Mouse (Mus musculus) forebrain, embryonic 13.5 days (tissue): ENCODE results near the gene Col18a1. TPM values are rescaled to one million over a fixed set of nuclear protein-coding genes. Genes with fewer than 3 reads are reported as not detected.

Experiments
- ATAC-seq: fragments of 200-750 bp; cut with Nextera tagmentation; 2 replicates; pipeline ENCODE4 v1.8.0; 2017
- H3K27ac ChIP-seq: fragments of 300-500 bp; sonication (generic); 2 replicates; pipeline ENCODE4 v1.5.1; 2015; ENCODE audit warnings: inconsistent platforms, mild to moderate bottlenecking, moderate library complexity
- H3K27me3 ChIP-seq: fragments of 300-500 bp; sonication (generic); 2 replicates; pipeline ENCODE4 v1.6.1; 2015; ENCODE audit warnings: mild to moderate bottlenecking, inconsistent platforms
- H3K36me3 ChIP-seq: fragments of 300-500 bp; sonication (generic); 2 replicates; pipeline ENCODE4 v1.6.1; 2015; ENCODE audit warnings: mild to moderate bottlenecking, inconsistent platforms; ENCODE audit not compliant: poor library complexity, severe bottlenecking
- H3K4me1 ChIP-seq: fragments of 300-500 bp; sonication (generic); 2 replicates; pipeline ENCODE4 v1.6.1; 2015; ENCODE audit warnings: inconsistent platforms
- H3K4me2 ChIP-seq: fragments of 300-500 bp; sonication (generic); 2 replicates; pipeline ENCODE4 v1.6.1; 2015; ENCODE audit warnings: inconsistent platforms, mild to moderate bottlenecking, moderate library complexity
- H3K4me3 ChIP-seq: fragments of 300-500 bp; sonication (generic); 2 replicates; pipeline ENCODE4 v1.5.1; 2015; ENCODE audit warnings: mild to moderate bottlenecking, inconsistent platforms
- H3K9ac ChIP-seq: fragments of 300-500 bp; sonication (generic); 2 replicates; pipeline ENCODE4 v1.6.1; 2015; ENCODE audit warnings: mild to moderate bottlenecking, inconsistent platforms
- H3K9me3 ChIP-seq: fragments of 300-500 bp; sonication (generic); replicated peaks from 2 replicates; pipeline ENCODE4 v1.6.1; 2016; ENCODE audit warnings: inconsistent platforms
- WGBS: fragments of 180-500 bp; shearing (Covaris S2); methylation state at CpG from one replicate; pipeline ENCODE4 v1.1.7; 2015; 5-methylcytosine and 5-hydroxymethylcytosine counted together
- polyA plus RNA-seq: library from polyadenylated mRNA; unstranded; fragments of >200 nt; fragmentation: Nextera tagmentation; extraction: Ambion mirVana; gene quantifications from 2 replicates; pipeline ENCODE4 v1.2.1, GENCODE M21; 2015

Gene Col18a1
- polyA plus RNA-seq, 1 experiment from 2014 or later: 35.5 TPM

DNA sequence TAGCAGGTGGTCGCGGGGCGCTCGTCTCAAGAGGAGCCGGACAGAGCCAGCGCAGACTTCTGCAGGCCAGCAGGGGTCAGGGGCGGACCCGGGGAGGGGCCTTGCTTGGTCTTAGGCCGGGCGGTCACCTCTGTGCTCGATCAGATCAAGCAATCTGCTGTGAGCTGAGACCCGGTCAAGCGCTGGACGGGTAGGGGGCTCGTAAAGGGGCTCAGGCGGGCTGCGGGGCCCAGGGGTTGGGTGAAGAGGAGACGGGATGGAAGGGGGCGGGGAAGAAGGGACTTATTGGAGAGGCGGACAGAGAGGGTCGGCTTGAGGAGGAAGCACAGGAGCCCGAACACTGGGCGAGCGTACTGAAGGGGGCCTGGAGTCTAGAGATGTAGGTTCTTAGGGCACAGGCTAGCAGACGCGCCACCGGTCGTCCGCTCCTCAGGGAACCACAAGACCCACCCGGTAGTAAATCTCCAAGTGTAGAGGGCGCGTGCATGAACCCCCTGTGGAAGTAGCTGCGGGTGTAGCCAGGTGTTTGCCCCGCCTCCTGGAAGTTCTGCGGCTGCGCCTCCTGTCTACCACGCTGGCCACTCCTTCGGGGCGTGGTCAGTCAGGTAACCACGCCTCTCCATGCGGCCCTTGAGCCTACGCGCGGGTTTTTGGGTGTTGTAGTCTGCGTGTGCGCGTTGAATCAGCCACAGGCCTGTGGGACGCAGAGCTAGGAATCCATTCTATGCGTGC, 133.6 kb downstream of the Col18a1 start:
- peak overlapping the region; percentile 77 for H3K9ac ChIP-seq
- WGBS: under 1% methylated on average over 49 of the region's 49 CpGs
- peak; percentile 96 for ATAC-seq
- 0 out of 2 replicates have a peak, but pooled peaks cover 10% of the 10 kb centered on the region for H3K36me3 ChIP-seq
- no peaks in the 10 kb centered on the region for H3K27me3 ChIP-seq
- peak overlapping the region; percentile 92 for H3K4me2 ChIP-seq
- peaks cover 25% of the 10 kb centered on the region for H3K4me1 ChIP-seq
- H3K9me3 ChIP-seq: no peaks in the 10 kb centered on the region
- H3K27ac ChIP-seq: 0 out of 2 replicates have a peak overlapping the region, but pooled peaks have one; percentile 19
- peak overlapping the region; percentile 65 for H3K4me3 ChIP-seq

DNA sequence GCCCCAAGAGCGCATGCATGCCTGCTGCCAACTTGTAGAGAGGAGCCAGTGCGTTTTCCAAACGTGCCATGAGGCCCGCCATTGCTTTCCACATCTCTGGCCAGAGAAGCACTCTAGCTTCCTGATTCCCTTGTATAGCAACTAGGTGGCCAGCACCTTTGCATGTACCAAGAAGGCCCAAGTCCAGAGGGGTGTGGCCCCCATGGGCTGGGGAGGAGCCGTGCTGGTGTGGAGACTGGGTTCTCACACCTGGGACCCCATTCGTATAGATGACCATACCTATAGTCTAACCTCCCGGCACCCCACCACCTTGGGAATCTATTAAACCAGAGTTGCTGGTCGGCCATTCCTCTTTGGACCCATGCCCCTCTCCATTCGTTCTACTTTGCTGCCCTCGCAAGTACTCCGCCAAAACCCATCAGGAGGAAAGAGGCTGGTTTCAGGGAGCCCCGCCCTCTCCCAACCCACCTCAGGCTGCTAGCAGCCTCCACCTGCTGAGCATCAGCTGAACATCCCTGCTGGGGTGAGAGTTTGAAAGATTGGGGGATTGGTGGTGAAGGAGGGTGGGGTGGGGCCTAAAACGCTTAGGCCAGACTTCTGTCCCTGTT, 134.5 kb downstream of the Col18a1 start, which contains the start of gene Slc19a1:
Gene Slc19a1, plus strand, starts transcription at position 474 of the 608 bp plus-strand sequence.
- Histone ChIP-seq H3K27me3 (no peaks in the 10 kb centered on the region), H3K27ac (0 out of 2 replicates have a peak within 1 kb of the TSS, but pooled peaks have one; percentile 19), H3K4me1 (peaks cover 25% of the 10 kb centered on the region), H3K36me3 (0 out of 2 replicates have a peak, but pooled peaks cover 4% of the 10 kb centered on the region), H3K4me2 (peak within 1 kb of the TSS; percentile 92), H3K4me3 (peak within 1 kb of the TSS; percentile 65), H3K9me3 (no peaks in the 10 kb centered on the region), H3K9ac (peak within 1 kb of the TSS; percentile 77)
- WGBS: 41% methylated on average over 13 of the region's 13 CpGs
- ATAC-seq: no peak; the same call in 1 of the 2 replicates

DNA sequence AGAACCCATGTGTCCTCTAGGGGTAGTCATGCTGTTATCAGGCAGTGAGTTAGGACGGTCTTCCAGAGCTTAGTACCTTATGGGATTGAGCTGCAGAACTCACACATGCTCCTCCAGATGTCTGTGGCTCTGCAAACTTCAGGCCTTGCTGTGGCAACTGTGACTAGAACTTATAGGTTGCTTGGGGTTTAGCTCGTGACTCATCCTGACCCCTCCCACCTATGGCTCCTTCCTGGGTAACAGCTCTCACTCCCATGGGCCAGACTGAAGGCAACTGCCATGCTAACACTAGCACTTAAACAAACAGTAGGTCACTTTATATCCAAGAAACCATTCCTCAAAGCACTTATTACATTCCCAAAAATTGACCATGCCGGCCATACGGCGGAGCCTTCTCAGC, 135.7 kb downstream of the Col18a1 start:
- 87% methylated on average over 5 of the region's 5 CpGs for WGBS
- no peak overlapping the region for H3K27ac ChIP-seq

DNA sequence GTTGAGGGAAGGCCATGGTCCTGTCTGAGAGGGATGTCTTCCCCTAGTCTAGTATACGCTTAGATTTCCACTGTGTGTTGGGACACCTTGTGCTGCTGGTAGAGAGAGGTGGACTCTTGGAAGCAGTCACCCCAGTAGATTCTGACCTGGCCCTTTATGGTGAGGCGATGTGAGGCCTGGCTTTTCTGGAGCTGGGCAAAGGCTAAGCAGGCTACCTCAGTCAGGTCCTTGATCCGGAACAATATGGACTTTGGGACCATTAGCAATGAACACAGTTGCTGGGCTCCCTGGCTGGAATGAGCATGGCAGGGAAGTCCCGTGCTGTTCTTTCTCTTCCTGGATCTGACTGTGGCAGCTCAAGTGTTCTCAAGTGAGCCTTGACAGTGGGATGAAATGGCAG, 136.6 kb downstream of the Col18a1 start:
- H3K4me3 ChIP-seq: no peak overlapping the region
- no peak overlapping the region for H3K27ac ChIP-seq
- no peaks in the 10 kb centered on the region for H3K27me3 ChIP-seq
- no peak overlapping the region for H3K4me2 ChIP-seq
- H3K9me3 ChIP-seq: no peaks in the 10 kb centered on the region
- WGBS: 94% methylated on average over 4 of the region's 4 CpGs
- H3K9ac ChIP-seq: no peak overlapping the region
- no peaks in the 10 kb centered on the region for H3K36me3 ChIP-seq
- peaks cover 17% of the 10 kb centered on the region for H3K4me1 ChIP-seq
- no peak for ATAC-seq

More for the DNA sequence above, 135.7 kb downstream of the Col18a1 start:
- Histone ChIP-seq H3K9ac (no peak overlapping the region), H3K36me3 (no peaks in the 10 kb centered on the region), H3K4me1 (peaks cover 25% of the 10 kb centered on the region), H3K27me3 (no peaks in the 10 kb centered on the region), H3K9me3 (no peaks in the 10 kb centered on the region), H3K4me2 (no peak overlapping the region), H3K4me3 (no peak overlapping the region)
- no peak for ATAC-seq

DNA sequence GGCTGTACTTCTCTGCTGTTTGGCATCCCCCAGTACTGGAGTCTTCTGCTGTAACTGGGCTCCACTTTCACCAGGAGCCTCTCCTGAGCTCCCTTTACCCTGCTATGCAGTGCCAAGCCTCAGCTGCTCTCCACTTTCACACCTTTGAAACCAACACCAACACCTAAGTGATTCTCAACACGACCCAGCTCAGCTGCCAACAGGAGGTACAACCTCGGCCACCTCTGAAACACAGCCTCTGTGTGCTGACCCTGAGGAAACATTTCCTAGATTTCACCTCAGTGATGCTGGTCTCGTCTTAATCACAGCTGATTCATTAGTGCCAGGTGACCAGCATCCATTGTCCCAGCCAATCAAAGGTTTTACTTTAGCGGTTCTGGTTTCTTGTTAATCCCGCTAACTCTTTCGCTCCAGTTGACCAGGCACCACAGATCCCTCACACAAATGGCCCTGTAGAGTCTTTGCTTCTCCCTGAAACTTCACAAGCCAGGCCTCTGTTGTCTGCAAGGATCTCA, 137.5 kb downstream of the Col18a1 start:
- H3K36me3 ChIP-seq: no peaks in the 10 kb centered on the region
- no peak overlapping the region for H3K4me2 ChIP-seq
- no peak overlapping the region for H3K27ac ChIP-seq
- peaks cover 8% of the 10 kb centered on the region for H3K4me1 ChIP-seq
- H3K27me3 ChIP-seq: no peaks in the 10 kb centered on the region
- WGBS: 75% methylated on average over 6 of the region's 6 CpGs
- no peak overlapping the region for H3K9ac ChIP-seq
- H3K9me3 ChIP-seq: no peaks in the 10 kb centered on the region
- H3K4me3 ChIP-seq: no peak overlapping the region
- no peak for ATAC-seq

DNA sequence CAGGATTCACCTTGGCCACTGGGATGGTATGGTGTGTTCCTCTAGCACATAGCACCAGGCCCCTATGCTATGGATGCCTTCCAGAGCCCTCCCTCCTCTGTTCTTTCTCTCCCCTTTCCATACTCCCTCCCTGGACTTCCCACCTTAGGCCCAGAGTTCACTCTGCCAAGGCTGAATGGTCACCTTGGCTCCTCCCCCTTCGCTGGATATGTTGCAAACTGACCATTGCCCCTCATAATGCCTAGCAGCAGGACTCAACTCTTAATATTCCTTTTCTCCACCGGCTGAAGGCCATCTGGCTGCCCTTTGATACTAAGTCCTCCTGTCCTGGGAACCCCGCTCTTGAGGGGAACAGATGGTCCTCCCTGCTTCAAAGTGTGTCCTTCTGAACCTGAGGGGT, 139.4 kb downstream of the Col18a1 start:
- no peak for ATAC-seq
- Histone ChIP-seq H3K4me2 (no peak overlapping the region), H3K4me3 (no peak overlapping the region), H3K4me1 (no peaks in the 10 kb centered on the region), H3K9me3 (no peaks in the 10 kb centered on the region), H3K36me3 (no peaks in the 10 kb centered on the region), H3K27me3 (no peaks in the 10 kb centered on the region), H3K9ac (no peak overlapping the region), H3K27ac (no peak overlapping the region)
- 87% methylated on average over 3 of the region's 3 CpGs for WGBS

DNA sequence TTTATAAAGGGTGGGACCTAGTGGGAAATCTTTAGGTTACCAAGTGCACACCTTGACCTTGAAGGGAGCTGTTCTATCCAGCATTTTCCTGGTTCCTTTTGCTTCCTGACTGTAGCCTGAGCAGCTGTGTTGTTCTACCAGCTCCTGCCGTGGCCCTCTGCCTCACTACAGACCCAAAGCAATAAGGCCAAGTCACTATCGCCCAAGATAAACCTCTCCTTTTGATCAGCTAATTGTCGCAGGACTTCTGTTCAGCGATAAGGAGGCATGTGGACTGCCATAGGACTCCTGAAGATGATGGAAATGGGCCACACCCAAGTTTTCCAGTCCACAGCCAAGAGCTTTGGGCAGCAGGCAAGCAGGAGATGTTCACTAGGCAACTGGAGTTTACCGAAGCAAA, 142.1 kb downstream of the Col18a1 start:
- Histone ChIP-seq H3K27me3 (no peaks in the 10 kb centered on the region), H3K9ac (no peak overlapping the region), H3K4me2 (no peak overlapping the region), H3K27ac (no peak overlapping the region), H3K36me3 (no peaks in the 10 kb centered on the region), H3K4me3 (no peak overlapping the region), H3K9me3 (no peaks in the 10 kb centered on the region), H3K4me1 (no peaks in the 10 kb centered on the region)
- WGBS: 80% methylated on average over 5 of the region's 5 CpGs
- no peak for ATAC-seq

DNA sequence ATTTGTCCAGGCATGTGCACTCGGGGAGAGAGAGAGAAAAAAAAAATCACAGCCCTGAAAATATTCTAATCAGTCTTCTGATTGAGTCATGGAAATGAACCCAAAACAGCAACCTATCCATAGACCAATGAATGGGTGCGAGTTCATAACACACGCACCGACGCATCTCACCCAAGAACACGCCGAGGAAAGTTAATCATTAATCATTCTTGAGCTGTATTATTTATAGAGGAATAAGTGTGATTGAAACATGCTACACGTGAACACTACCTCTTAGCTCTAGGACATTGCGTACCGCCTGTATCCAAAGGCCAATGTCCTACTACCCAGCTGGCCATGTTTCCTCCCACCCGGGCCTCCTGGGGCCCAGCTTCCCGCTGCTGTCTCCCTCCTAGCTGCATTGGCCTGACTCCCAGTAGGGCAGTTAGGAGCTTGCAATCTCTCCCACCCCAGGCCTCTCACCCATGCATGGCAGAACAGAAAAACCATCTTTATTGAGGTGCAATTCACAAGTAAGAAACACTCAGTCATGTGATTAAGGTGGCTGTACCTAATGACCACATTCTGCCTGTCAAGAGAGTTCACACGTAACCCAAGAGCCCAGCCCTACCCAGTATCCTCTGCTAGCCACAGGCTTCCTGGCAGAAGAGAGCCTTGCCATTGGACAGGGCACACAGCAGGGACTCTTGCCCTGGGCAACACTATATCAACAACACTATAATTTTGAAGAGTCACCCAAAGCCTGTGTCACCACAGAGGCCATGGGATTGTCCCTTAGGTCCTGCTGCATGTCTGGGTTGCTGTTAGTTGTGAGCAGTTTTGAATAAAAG, 143.8 kb downstream of the Col18a1 start:
- WGBS: 90% methylated on average over 13 of the region's 13 CpGs
- Histone ChIP-seq H3K9me3 (no peaks in the 10 kb centered on the region), H3K27me3 (no peaks in the 10 kb centered on the region), H3K36me3 (no peaks in the 10 kb centered on the region), H3K4me1 (no peaks in the 10 kb centered on the region), H3K4me3 (no peak overlapping the region), H3K9ac (no peak overlapping the region), H3K4me2 (no peak overlapping the region), H3K27ac (no peak overlapping the region)
- ATAC-seq: no peak

DNA sequence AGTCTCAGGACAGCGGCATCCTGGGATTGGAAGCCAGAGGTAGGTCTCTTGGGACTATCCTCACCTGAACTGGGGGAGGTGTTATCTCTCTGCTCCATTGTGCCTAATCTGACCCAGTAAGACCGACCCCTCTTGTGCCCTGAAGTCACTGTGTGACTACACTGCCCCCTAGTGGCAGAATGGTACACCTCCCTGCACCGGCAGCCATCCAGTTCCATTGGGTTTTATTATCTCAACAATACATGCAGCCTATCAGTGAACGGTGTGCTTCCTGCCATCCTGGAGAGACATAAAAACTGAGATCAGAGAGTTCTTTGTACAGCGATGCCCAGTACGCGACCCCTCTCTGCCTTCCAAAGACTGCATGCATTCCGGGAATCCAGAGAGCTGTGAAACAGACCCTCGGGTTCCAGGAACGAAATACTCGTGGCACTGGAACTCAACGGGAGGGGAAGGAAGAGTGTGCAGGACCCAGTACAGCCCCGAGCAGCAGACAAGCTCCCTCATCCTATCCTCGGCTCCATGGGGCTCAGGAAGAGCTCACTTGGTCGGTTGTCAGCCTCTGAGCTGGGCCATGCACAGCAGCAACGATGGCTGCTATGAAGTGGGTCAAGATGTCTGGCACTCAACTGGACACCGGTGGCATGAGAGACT, 144.8 kb downstream of the Col18a1 start:
- H3K36me3 ChIP-seq: no peaks in the 10 kb centered on the region
- peak overlapping the region; percentile 33 for H3K4me2 ChIP-seq
- no peaks in the 10 kb centered on the region for H3K27me3 ChIP-seq
- H3K4me1 ChIP-seq: peaks cover 2% of the 10 kb centered on the region; the same call in 1 of the 2 replicates
- H3K27ac ChIP-seq: no peak overlapping the region
- H3K9ac ChIP-seq: no peak overlapping the region
- WGBS: 32% methylated on average over 17 of the region's 17 CpGs
- H3K9me3 ChIP-seq: no peaks in the 10 kb centered on the region
- peak; percentile 80 for ATAC-seq
- H3K4me3 ChIP-seq: no peak overlapping the region

DNA sequence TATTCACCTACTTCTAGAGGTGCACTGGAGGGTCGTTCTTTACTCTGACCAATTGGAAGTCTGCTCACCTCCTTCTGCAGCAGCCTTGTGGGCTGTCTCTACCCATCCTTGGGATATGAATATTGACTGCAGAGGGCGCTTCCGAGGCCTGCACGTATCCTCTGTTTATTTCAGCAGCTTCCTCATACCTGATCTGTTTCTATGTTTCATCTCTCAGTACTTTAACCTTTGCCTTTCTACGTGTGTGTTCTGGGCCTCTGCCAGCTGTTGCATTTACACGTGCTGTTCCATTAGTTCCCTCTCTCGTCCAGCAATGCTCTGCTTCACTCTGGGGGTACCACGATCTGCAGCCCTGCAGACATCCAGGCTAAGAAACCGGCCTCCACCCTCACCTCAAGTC, 148.7 kb downstream of the Col18a1 start:
- H3K4me1 ChIP-seq: peaks cover 2% of the 10 kb centered on the region; the same call in 1 of the 2 replicates
- no peak overlapping the region for H3K4me3 ChIP-seq
- H3K4me2 ChIP-seq: no peak overlapping the region
- 72% methylated on average over 9 of the region's 9 CpGs for WGBS
- no peak for ATAC-seq
- no peaks in the 10 kb centered on the region for H3K9me3 ChIP-seq
- H3K9ac ChIP-seq: no peak overlapping the region
- no peaks in the 10 kb centered on the region for H3K27me3 ChIP-seq
- H3K27ac ChIP-seq: no peak overlapping the region
- no peaks in the 10 kb centered on the region for H3K36me3 ChIP-seq

DNA sequence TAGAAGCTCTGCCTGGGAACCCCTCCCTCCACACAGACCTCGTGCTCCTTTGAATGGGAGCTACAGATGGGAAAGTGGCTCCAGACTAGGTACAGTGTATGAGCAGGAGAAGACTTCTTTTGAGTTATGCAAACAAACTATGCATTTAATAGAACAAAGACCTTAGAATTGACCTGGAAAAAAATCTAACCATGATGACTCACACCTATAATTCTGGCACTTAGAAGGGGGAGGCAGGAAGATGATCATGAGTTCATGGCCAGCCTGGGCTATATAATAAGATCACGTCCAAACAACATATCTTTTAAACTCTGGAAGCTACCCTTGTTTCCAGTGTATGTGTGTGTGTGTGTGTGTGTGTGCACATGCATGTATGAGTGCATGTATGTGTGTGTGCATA, 149.3 kb downstream of the Col18a1 start:
- H3K36me3 ChIP-seq: no peaks in the 10 kb centered on the region
- peaks cover 2% of the 10 kb centered on the region; the same call in 1 of the 2 replicates for H3K4me1 ChIP-seq
- 76% methylated on average over 2 of the region's 2 CpGs for WGBS
- H3K4me3 ChIP-seq: no peak overlapping the region
- no peaks in the 10 kb centered on the region for H3K9me3 ChIP-seq
- no peaks in the 10 kb centered on the region for H3K27me3 ChIP-seq
- H3K27ac ChIP-seq: no peak overlapping the region
- no peak overlapping the region for H3K9ac ChIP-seq
- no peak overlapping the region for H3K4me2 ChIP-seq
- ATAC-seq: no peak
